Mouse (Mus musculus) spleen, embryonic (tissue): ENCODE measurements around the gene Crct1.

Experiments used
- CTCF ChIA-PET: fragments of 350-600 bp; sonication (Branson Sonifier 250); formaldehyde crosslinking; loops from one replicate; lab custom pipeline; 2022; lab: Charles Lee

The Crct1 gene

GRCm38 (mm10) chr3:93015460-93016104 lies at the start of gene Crct1:
Gene Crct1 (minus strand): TSS chr3:93015687.
- CTCF ChIA-PET = no interaction called here

GRCm38 (mm10) chr3:93052826-93053474 lies 37.5 kb upstream of the Crct1 start:
- CTCF ChIA-PET = no interaction called here

- CTCF ChIA-PET = no interaction called here
Measured at GRCm38 (mm10) chr3:93050182-93050581, 34.7 kb upstream of the Crct1 start.

GRCm38 (mm10) chr3:93031450-93031849 lies 16.0 kb upstream of the Crct1 start:
- CTCF ChIA-PET = no interaction called here

- CTCF ChIA-PET = no interaction called here
Measured at GRCm38 (mm10) chr3:93025486-93025885, 10.0 kb upstream of the Crct1 start.

GRCm38 (mm10) chr3:93023411-93024184 lies 8.1 kb upstream of the Crct1 start:
- CTCF ChIA-PET = interaction anchor here (0.5 kb wide), 1 partner anchor 1354 kb away, joined by 3 read pairs; no protein-coding TSS in a partner anchor

- CTCF ChIA-PET = no interaction called here
Measured at GRCm38 (mm10) chr3:93021171-93021570, 5.7 kb upstream of the Crct1 start.

GRCm38 (mm10) chr3:93018960-93019359 lies 3.5 kb upstream of the Crct1 start, which contains the start of gene Lce1m:
Gene Lce1m (minus strand): TSS chr3:93019060.
- CTCF ChIA-PET = no interaction called here

GRCm38 (mm10) chr3:93014871-93015270 lies 616 bp downstream of the Crct1 start:
- CTCF ChIA-PET = no interaction called here

GRCm38 (mm10) chr3:93014378-93014801 lies 1.1 kb downstream of the Crct1 start:
- CTCF ChIA-PET = no interaction called here

GRCm38 (mm10) chr3:93002843-93003242 lies 12.6 kb downstream of the Crct1 start:
- CTCF ChIA-PET = no interaction called here

- CTCF ChIA-PET = interaction anchor here (0.6 kb wide), 1 partner anchor 13 kb away, joined by 4 read pairs; no protein-coding TSS in a partner anchor
Measured at GRCm38 (mm10) chr3:93000621-93001020, 14.9 kb downstream of the Crct1 start.

- CTCF ChIA-PET = no interaction called here
Measured at GRCm38 (mm10) chr3:92998691-92999090, 16.8 kb downstream of the Crct1 start.

- CTCF ChIA-PET = no interaction called here
Measured at GRCm38 (mm10) chr3:92991926-92992325, 23.6 kb downstream of the Crct1 start, which contains the start of gene Lce3f. Gene Lce3f (plus strand): TSS chr3:92992226.

- CTCF ChIA-PET = no interaction called here
Measured at GRCm38 (mm10) chr3:92978484-92978883, 37.0 kb downstream of the Crct1 start.

GRCm38 (mm10) chr3:92966761-92967160 lies 48.7 kb downstream of the Crct1 start, which contains the start of gene Lce3e:
Gene Lce3e (plus strand): TSS chr3:92967061.
- CTCF ChIA-PET = no interaction called here
